Mouse (Mus musculus) spleen, embryonic (tissue): ENCODE measurements around the gene Hesx1.

ENCODE experiments used
- CTCF ChIA-PET: fragments of 350-600 bp; sonication (Branson Sonifier 250); formaldehyde crosslinking; loops from one replicate; lab custom pipeline; 2022; lab: Charles Lee

The Hesx1 gene

DNA sequence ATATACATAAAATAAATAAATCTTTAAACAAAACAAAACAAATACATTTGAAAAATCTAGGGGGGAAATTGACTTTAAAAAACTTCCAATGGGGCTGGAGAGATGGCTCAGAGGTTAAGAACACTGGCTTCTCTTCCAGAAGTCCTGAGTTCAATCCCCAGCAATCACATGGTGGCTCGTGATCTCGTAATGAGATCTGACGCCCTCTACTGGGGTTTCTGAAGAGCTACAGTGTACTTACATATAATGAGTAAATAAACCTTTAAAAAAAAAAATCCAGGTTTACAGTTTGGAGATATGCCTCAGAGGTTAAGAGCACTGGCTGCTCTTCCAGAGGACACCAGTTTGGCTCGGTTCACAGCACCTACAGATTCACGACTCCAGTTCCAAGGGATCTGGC lies 17.3 kb downstream of the Hesx1 start:
- CTCF ChIA-PET, result no interaction called here

DNA sequence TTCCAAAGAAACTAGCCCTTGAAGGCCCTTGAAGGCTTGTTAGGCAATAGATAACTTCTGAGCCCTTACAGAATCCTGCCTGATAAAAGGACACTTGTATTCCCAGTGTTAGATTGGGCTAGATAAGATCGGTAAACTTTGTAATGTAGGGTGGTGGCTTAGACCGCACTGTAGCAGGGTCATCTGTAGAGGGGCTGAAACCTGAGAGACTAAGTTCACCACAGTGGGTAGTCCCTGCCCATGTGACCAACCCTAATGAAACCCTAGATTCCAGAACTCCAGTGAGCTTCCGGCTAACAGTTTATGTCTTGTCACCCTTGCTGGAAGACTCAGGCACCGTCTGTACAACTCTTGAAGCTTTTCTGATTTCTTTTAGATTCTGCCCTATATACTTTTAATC lies 19.4 kb downstream of the Hesx1 start:
- CTCF ChIA-PET, result no interaction called here

DNA sequence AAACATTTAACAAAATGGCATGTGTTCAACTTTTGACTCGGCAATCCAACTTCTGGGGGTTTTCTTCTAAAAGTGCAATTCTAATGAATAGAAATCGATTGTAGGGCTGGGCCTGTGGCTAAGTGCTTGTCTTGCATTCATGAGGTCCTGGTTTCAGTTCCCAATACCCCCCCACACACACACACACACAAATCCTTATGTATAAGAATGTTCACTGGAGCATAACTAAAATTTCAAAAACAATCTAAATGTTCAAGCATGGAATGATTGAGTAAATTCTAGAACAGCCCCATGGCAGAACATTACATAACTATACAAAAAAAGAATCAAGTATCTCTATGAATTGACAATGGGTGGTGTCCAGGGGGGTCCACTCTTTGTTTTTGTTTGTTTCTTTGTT lies 23.7 kb downstream of the Hesx1 start:
- CTCF ChIA-PET, result no interaction called here

DNA sequence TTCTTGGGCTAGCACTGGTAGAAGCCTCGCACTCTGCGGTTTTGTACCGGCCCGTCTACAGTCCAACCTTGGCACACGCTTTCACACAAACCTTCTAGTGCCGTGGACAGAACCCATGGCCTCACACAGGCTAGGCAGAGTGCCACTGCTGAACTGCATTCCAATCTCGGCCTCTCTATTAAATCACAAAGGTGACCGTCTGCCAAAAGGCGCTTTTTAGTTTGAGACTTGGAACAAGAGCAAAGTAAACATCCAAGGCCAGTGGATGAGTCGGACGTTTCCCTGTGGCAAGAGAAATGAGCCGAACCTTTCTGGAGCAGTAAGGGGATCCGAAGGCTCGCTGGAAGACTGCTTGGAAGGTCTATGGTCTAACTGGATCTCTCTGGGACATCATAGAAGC lies 25.6 kb downstream of the Hesx1 start:
- CTCF ChIA-PET, result no interaction called here

DNA sequence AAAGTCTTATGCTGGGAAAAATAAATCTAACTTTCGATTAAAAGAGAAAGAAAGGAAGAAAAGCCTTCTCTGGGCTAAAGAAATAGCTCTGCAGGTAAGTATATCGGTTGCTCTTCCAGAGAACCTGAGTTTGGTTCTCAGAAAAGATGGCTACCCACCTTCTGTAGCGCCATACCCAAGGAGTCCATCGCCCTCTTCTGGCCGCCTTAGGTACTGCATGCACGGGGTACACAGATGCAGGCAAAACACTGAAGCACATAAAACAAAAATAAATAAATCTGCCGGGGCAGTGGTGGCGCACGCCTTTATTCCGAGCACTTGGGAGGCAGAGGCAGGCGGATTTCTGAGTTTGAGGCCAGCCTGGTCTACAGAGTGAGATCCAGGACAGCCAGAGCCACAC lies 28.7 kb downstream of the Hesx1 start:
- CTCF ChIA-PET, result no interaction called here

DNA sequence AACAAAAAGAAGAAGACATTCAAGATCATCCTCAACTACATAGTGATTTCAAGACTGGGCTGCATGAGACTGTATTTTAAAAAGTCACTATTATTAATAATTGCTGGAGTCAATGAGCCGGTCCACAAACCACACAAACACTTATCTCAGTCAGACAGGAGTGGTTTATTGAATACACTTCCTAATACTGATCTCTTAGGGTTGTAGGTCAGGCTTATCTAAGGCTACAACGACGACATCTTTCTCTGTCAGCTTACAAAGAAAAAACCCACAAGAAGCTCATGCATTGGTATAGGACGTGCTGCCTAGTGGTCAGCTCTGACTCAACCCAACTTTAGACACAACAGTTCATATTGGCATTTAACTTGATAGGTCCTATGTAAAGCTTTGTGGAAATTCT lies 30.4 kb downstream of the Hesx1 start:
- CTCF ChIA-PET, result no interaction called here

DNA sequence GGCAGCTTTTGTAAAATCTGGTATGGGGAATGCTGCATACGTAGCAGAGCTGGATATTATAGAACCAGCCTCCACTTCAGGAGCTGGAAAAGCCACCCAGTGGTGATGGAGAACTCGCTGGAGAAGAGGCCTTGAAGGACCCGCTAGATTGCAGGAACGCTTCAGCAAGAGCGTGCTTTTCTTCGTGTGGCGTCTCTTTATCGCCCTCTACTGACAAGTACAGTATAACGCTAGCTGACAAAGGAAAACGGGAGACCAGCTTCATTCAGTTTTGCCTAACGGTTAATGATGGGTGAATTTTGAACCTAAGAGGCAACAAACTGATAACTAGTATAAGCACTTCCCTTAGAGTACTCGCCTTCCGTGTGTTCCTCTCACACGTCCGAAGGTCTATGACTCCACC lies 35.6 kb downstream of the Hesx1 start:
- CTCF ChIA-PET, result interaction anchor here (0.6 kb wide), 1 partner anchor 36 kb away, joined by 3 read pairs; no protein-coding TSS in a partner anchor

DNA sequence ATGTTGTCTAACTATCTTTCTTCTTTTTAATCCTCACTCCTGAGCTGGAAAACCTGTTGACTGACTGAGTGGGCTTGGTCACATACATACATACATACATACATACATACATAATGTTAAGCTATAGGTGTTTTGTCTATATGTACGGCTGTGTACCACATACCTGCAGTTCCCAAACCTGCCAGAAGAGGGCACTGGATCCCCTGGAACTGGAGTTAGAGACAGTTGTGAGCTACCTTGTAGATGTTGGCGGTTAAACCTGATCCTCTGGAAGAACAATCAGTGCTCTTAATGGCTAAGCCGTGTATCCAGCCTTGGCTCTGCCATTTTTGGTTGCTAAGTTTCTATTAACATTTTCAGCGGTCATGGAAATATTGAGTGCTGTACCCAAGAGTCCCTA lies 36.9 kb downstream of the Hesx1 start:
- CTCF ChIA-PET, result interaction anchor here (1.1 kb wide), 1 partner anchor 66 kb away, joined by 4 read pairs; no protein-coding TSS in a partner anchor

DNA sequence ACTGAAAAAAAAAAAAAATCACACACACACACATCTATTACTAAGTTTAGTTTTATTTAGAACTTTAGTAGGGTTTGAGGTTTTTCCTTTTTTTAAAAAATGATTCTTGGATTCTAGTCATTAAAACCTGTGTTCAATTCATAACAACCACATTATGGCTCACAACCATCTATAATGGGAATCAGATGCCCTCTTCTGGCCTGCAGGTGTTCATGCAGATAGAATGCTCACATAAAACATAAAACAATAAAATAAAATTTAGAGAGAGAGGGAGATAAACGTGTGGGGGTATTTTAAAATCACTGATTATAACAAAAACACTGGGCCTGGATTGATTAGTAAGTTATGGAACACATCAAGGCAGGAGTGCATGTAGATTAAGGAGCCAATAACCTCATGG lies 43.3 kb downstream of the Hesx1 start:
- CTCF ChIA-PET, result no interaction called here

DNA sequence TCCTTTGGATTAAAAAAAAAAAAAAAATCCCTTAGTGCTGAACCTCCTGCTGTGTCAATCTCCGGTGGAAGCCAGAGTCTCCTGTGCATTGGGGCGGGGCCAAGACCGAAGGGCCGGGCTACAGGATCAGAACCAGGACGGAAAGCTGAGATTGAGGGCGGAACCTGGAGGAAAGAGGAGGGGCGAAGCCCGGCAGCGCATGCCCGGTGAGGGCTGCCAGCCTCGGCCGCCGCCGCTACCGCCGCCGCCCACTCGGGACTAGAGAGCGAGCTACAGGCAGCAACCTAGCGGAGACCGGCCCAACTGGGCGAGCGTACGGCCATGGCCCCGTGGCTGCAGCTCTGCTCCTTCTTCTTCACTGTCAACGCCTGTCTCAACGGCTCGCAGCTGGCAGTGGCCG lies 44.6 kb downstream of the Hesx1 start, which contains the start of gene Il17rd:
TSS of gene Il17rd (plus strand) at position 159 of the 400 bp plus-strand sequence.
- CTCF ChIA-PET, result no interaction called here

DNA sequence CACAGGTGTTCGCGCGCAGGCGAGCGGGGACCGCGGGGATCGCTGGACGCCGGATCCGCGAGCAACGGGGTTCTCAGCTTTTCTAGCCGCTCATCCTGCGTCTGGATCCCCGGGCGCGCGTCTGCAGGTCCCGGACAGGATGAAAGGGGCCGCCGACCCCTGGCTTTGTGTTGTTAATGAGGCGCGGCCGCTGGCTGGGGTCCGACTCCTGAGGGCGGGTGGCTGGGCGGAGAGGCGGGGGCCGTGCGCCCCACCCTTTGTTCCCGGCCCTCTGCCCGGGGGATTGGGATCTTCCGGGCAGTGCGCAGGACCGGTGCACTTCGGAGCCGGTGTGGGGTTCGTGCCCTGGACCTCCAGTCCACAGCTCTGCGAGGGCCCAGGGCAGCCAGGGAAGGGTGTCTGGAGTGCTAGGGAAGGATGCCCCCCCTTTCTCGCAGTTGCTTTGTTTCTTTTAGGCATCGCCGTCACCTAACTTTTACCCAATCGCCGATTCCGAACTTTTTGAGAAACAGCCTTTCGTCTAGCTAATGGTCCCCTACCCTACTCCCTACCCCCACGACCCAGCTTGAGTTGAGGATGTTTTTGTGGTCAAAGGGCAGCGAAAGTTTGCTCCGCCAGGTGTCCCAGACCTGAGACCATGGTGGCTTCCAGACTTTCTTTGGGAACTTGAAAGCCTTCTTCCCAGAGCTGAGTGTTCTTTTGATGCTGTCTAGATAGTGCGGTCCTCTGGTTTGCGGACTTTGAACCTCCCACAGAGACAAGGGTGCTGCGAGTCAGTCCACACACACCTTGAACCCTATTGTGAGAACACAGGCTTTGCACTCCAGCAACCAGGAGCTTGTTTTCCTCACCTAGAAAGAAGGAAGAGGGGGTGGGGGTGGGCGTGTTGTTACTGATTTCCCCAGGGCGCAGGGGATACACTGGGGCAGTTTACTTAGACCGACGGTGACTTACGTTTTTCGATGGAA lies 45.3 kb downstream of the Hesx1 start:
- CTCF ChIA-PET, result interaction anchor here (0.6 to 0.9 kb wide), 3 partner anchors 22 to 241 kb away, joined by 4 to 12 read pairs (median 4); no protein-coding TSS in a partner anchor

DNA sequence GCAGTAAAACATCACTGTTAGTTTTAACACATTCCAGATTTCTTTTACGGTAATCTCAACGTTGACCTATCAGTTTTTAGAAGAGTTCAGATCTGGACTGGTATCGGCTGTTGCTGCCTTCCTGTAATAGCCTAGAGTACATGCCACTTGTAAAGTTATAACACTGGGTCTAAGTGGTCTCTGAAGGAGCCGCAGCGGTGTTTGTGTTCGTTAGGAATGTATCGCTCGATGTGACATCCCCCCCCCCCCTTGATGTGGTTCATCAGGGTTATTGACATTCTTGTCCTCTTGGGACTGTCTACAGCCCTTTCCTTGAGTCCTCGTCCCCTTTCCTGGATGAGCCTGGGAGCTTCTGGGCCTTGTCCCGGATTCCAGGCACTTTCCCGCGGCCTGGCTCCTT lies 46.2 kb downstream of the Hesx1 start:
- CTCF ChIA-PET, result interaction anchor here (0.9 kb wide), 1 partner anchor 70 kb away, joined by 12 read pairs; no protein-coding TSS in a partner anchor

DNA sequence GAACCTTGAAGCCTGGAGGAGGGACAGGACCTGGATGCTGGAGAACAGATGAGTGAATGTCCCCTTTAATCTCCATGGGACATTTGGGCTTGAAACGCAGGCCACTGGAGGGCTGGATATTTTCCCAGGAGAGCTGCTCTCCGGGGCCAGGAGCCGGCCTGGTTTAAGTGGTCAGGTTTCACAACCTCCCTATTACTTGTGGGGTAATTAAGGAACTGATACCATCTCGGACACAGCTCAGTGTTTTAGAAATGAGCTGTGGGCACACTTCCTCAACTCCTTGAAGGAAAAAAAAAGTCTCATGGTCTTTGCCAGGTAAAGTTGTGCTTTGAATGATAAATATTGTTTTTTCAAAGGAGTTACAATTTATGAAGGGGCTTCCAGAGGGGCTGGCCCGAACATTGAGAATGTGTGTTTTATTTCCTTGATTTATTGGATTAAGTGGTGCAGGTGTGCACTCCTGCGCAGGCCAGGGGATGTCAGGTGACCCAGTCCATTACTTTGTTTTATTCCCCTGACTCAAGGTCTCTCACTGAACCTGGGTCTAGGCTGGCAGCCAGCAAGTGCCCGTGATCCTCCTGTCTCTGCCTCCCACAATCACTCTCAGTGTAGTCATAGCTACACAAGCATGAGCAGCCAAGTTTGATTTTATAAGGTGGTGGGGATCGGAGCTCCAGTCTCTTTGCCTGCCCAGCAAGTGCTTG lies 48.2 kb downstream of the Hesx1 start:
- CTCF ChIA-PET, result no interaction called here

DNA sequence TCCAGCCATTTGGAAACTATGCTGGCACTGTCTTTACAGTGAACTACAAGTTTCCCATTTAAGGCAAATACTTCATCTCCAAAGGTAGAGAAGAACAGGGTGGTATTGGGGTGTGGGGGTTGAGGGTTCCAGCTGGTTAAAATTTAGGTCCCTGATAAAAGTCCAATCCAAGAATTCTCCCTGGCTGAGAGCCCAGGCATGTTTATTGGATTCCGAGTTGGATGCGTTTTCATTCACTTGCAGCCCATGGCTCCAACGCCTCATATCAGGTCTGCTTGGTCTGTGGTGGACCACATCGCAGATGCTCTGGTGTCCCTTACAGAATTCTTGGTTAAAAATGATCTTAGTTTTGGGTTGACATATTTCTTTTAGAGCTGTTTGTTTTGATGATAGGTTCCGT lies 49.2 kb downstream of the Hesx1 start:
- CTCF ChIA-PET, result interaction anchor here (0.6 kb wide), 1 partner anchor 38 kb away, joined by 5 read pairs; no protein-coding TSS in a partner anchor

DNA sequence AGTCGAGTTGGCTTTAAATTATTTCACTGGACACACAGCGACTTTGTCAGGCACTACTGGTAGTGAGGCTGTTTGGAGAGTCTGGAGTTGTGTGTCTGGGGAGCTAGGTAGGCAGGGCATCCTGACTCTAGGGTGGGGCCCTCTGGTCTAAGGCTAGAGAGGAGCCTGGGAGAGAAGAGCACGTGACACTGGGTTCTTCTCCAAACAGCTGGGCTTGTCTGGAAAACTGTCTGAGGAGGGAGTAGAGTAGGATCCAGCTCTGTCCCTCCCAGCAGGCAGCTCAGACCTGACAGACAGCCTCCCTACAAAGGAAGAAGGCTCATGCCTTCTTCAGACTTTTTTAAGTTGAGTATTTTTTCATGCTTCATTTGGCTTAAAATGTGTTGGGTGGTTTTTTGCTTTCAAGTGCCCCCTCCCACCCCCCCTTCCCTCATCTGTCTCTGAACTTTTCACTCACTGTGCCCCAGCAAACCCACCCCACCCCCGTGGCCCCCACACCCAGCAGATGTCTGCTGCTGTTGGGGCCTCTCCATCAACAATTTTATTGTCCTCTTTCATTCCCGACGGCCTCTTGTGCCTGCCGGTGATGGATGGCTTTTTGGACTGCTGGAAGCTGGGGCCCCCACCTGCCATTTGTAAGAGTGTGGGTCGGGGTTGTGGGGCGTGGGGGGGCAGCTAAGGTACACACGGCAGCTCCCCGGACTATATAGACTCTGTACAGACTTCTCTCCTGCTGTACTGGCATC lies 50.2 kb downstream of the Hesx1 start:
- CTCF ChIA-PET, result no interaction called here

DNA sequence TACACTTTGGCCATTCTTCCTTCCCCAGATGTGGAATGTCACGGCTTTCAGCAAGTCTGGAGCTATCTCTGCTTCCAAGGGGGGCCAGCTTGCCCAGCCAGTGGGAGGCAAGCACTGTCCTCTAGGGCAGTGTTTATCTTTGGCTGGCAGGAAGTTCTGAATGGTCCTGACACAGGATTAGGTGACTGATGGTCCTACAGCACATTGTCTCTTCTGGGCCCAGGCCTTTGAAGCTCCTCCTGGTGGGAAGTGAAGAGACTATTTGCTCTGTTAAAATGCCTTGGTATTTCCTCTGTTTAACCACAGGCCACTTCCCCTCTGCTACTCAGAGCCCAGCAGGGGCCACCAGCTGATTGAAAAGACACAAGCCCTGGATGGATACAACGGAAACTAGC lies 50.7 kb downstream of the Hesx1 start:
- CTCF ChIA-PET, result no interaction called here

DNA sequence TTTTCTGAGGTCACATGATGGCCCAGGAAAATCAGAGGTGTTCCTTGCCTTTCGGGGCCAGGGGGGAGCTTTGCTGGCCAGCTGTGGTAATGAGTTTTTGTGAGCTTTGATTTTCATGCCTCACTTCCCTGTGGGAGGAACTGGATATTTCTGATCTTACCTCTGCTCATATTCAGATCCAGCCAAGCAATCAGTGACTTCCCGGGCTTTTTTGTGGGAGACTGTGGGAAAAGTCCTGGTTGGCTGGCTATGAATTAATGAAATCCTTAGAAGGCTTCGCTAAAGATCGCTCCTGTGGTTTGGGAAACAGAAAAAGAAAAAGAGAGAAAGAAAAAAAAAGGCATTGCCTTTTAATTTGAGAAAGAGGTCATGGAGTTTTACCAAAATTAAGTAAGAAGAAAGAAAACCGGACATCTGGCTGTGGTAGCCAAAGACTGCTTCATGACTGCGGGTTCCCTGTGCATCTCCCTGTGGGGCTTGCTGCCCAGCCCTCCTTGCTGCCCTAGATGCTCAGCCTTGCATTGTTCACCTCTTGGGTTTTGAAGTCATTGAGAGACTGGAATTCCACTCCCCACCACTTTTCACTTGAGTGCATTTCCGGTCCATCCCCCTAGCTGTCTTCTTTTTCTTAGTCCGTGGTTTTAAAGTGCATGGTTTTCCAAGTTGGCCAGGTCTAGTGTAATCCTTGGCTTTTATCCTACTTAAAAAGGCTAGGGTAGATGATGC lies 54.2 kb downstream of the Hesx1 start:
- CTCF ChIA-PET, result no interaction called here

DNA sequence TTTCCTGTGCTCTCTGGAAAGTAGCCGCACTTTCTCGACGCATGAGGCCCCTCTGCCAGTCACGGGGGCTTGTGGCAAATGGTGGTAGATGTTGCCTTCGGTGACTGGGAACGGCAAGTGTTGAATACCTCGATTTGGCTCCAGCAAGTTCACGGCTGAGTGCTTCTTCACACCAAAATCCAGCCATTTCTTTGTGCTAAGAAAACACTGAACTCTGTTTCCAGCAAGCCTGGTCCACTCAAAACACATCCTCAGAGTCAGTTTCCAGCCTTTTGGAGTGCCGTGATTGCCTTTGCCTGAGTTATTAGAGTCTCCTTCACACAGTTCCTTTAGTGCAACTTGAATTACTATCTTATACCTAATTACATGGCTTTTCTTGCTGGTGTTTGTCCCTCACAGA lies 55.8 kb downstream of the Hesx1 start:
- CTCF ChIA-PET, result no interaction called here

DNA sequence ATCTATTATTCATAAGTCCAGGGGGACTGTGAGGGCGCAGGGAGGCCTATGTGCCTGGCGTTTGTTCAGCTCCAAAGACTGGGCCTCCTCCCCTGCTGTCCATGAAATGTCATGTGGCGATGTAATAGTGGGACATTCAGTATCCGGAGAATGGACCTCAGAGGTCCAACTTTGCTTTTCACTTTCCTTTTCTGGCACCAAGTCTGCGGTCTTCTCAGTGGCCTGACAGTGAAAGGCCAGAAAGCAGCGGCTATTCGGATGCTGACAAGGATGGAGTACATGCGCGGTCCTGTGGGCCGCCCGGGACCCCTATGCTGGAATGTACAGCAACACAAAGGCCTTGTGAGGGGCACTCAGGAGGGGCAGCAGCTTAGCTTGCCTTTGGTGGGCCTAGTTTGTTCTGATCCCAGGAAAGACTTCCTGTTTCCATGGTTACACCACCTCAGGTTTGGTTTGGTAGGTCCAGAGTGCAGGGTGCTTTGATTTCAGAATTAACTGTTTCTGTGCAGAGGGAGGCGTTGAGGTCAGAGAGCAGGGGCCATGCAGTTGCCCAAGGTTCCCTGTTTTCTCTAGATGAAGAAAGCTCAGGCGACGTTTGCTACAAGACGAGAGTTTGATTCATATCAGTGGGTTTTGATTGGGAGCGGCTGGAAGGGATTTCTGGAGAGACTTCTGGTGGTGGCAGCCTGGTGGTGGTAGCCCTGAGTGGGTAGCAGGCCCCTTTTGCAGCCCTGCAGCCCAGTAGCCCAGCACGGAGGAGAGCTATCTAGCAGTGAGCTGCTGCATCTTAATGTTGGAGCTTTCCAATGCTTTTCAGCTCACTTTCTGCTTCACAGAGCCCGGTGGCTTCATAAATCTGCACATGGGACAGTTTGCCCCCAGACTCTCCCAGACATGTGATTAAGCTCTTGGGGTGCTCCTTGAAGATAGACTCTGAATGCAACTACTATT lies 56.6 kb downstream of the Hesx1 start:
- CTCF ChIA-PET, result no interaction called here

DNA sequence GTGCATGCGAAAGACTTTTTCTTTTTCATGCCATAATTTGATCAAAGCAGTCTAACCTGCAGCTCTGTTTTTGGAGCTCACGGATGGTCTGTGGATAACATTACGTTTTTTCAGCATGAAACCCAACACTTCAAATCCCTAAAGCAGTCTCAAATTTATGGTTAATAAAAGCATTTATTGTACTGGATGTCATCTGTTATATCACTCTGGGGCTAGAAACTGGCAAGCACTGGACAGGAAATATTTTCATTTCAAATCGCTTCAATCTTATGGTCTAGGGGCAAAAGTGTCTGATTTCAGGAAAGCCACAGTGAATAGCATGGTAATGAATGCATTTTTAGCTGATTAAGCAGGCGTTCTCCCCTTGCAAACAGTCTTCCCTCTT lies 57.3 kb downstream of the Hesx1 start:
- CTCF ChIA-PET, result no interaction called here
